ENCODE assay signal across 30 mouse cellular contexts in genomic region chr11:58382471-58382870, GRCm38 (mm10). TPM values are rescaled to one million over a fixed set of nuclear protein-coding genes. Genes with fewer than 3 reads are reported as not detected.
DNase-seq lines count a peak whose midpoint lies in the region; ATAC-seq and TF ChIP-seq lines count a peak whose summit lies in the region.
"Had no signal": no experiment of that assay in that cellular context is flagged by ENCODE, and none has a peak within 500 bp of the region (broad histone marks: within the 10 kb centered on the region; RNA-seq: fewer than 3 reads in every experiment).

No protein-coding gene starts in this region.

- H3K9ac ChIP-seq in stomach, embryonic 16.5 days (ENCODE audit: low read length) = no peak overlapping the region
- no peak overlapping the region for H3K9ac ChIP-seq in stomach, postnatal 0 days (ENCODE audit: low read length)
- H3K9ac ChIP-seq in intestine, postnatal 0 days (ENCODE audit: low read depth, low read length) = no peak overlapping the region
- H3K9ac ChIP-seq: heart, embryonic 12.5 days; limb, embryonic 13.5 days; liver, embryonic 12.5 days; stomach, embryonic 15.5 days had no signal

- 84% methylated on average over 6 of the region's 6 CpGs for WGBS in stomach, embryonic 16.5 days
- 87% methylated on average over 6 of the region's 6 CpGs for WGBS in stomach, postnatal 0 days
- 68% methylated on average over 6 of the region's 6 CpGs for WGBS in intestine, postnatal 0 days

- no peak overlapping the region for H3K27ac ChIP-seq in stomach, embryonic 16.5 days (ENCODE audit: low read length)
- H3K27ac ChIP-seq in stomach, postnatal 0 days (replicated peaks) = no peak overlapping the region
- no peak overlapping the region for H3K27ac ChIP-seq in intestine, postnatal 0 days (ENCODE audit: low read depth, low read length)
- H3K27ac ChIP-seq: embryonic facial prominence, embryonic 10.5 days; hindbrain, postnatal 0 days; limb, embryonic 13.5 days; liver, embryonic 12.5 days; midbrain, embryonic 10.5 days; stomach, embryonic 15.5 days had no signal

- no peak overlapping the region for H3K4me3 ChIP-seq in stomach, embryonic 16.5 days (replicated peaks; ENCODE audit: low read length)
- no peak overlapping the region for H3K4me3 ChIP-seq in stomach, postnatal 0 days (ENCODE audit: low read depth, low read length)
- H3K4me3 ChIP-seq in intestine, postnatal 0 days (ENCODE audit: low read depth, low read length) = peak overlapping the region; percentile 25
- H3K4me3 ChIP-seq: embryonic facial prominence, embryonic 10.5 days; heart, embryonic 12.5 days; limb, embryonic 13.5 days; liver, embryonic 12.5 days; midbrain, embryonic 10.5 days; stomach, embryonic 15.5 days had no signal

- H3K36me3 ChIP-seq in stomach, embryonic 16.5 days (ENCODE audit: control insufficient read depth, insufficient read depth, low read length) = no peaks in the 10 kb centered on the region
- H3K36me3 ChIP-seq in stomach, postnatal 0 days (ENCODE audit: control insufficient read depth, insufficient read depth, low read length) = no peaks in the 10 kb centered on the region
- peaks cover 30% of the 10 kb centered on the region for H3K36me3 ChIP-seq in intestine, postnatal 0 days (ENCODE audit: control insufficient read depth, insufficient read depth)
- H3K36me3 ChIP-seq: embryonic facial prominence, embryonic 10.5 days; G1E; heart, embryonic 12.5 days; limb, embryonic 13.5 days; liver, embryonic 12.5 days; midbrain, embryonic 10.5 days; stomach, embryonic 15.5 days had no signal

- 0 out of 2 replicates have a peak overlapping the region, but pooled peaks have one; percentile 13 for H3K4me2 ChIP-seq in stomach, embryonic 16.5 days (ENCODE audit: low read depth, low read length)
- no peak overlapping the region for H3K4me2 ChIP-seq in stomach, postnatal 0 days (replicated peaks; ENCODE audit: low read depth)
- peak overlapping the region; percentile 60 for H3K4me2 ChIP-seq in intestine, postnatal 0 days (replicated peaks; ENCODE audit: low read depth)
- H3K4me2 ChIP-seq: heart, embryonic 12.5 days; limb, embryonic 13.5 days; liver, embryonic 12.5 days; stomach, embryonic 15.5 days had no signal

- ATAC-seq in stomach, embryonic 16.5 days (ENCODE audit: insufficient read depth, low FRiP score) = no peak
- ATAC-seq in stomach, postnatal 0 days (ENCODE audit: low FRiP score, low TSS enrichment) = no peak
- ATAC-seq in intestine, postnatal 0 days = no peak
- no peak for ATAC-seq in monocyte, adult 5-6 weeks (replicated peaks; ENCODE audit: insufficient number of reproducible peaks, low FRiP score, low TSS enrichment, poor library complexity, severe bottlenecking)
- ATAC-seq: hindbrain, postnatal 0 days; liver, embryonic 12.5 days; midbrain, embryonic 16.5 days; Patski had no signal

- no peak for DNase-seq in stomach, postnatal 0 days (ENCODE audit: low spot score)
- DNase-seq in layer of hippocampus, adult 9-11 months = peak; percentile 49
- no peak for DNase-seq in left cerebral cortex, adult 9 months (ENCODE audit: low spot score in 2 of 2)
- no peak for DNase-seq in cerebellum, postnatal 4 days (ENCODE audit: low spot score in 2 of 2)
- DNase-seq: adrenal gland, postnatal 10 days; B cell, adult 2 months; cerebellum, adult 9-11 months; gastrocnemius, postnatal 14 days; heart, postnatal 10 days; kidney, postnatal 14 days; lung, adult 18-20 months; lung, postnatal 10 days had no signal

- H3K9me3 ChIP-seq in stomach, embryonic 16.5 days (replicated peaks; ENCODE audit: control insufficient read depth, low read length) = no peaks in the 10 kb centered on the region
- H3K9me3 ChIP-seq in stomach, postnatal 0 days (ENCODE audit: control insufficient read depth, low read length) = no peaks in the 10 kb centered on the region
- H3K9me3 ChIP-seq in intestine, postnatal 0 days (ENCODE audit: control insufficient read depth) = no peaks in the 10 kb centered on the region
- H3K9me3 ChIP-seq: embryonic facial prominence, embryonic 10.5 days; G1E; heart, embryonic 12.5 days; limb, embryonic 13.5 days; liver, embryonic 12.5 days; midbrain, embryonic 10.5 days; stomach, embryonic 15.5 days had no signal

- no peaks in the 10 kb centered on the region for H3K27me3 ChIP-seq in stomach, embryonic 16.5 days (ENCODE audit: control insufficient read depth, insufficient read depth, low read length)
- H3K27me3 ChIP-seq in stomach, postnatal 0 days (ENCODE audit: control insufficient read depth, insufficient read depth, low read length) = no peaks in the 10 kb centered on the region
- H3K27me3 ChIP-seq in intestine, postnatal 0 days (replicated peaks; ENCODE audit: control insufficient read depth, insufficient read depth, low read length) = no peaks in the 10 kb centered on the region
- H3K27me3 ChIP-seq: limb, embryonic 13.5 days; Patski; stomach, embryonic 15.5 days had no signal

- TF ChIP-seq CTCF in stomach, postnatal 0 days (IDR thresholded peaks at IDR 0.05; ENCODE audit: low read depth) = no peak
- no peak for TF ChIP-seq CTCF in intestine, postnatal 0 days (IDR thresholded peaks at IDR 0.05; ENCODE audit: low read depth)

- TF ChIP-seq EP300 in stomach, postnatal 0 days (optimal IDR thresholded peaks at IDR 0.05) = no peak

- H3K4me1 ChIP-seq in stomach, embryonic 16.5 days (ENCODE audit: control insufficient read depth, insufficient read depth, low read length) = no peaks in the 10 kb centered on the region
- H3K4me1 ChIP-seq in stomach, postnatal 0 days (replicated peaks; ENCODE audit: control insufficient read depth, insufficient read depth) = no peaks in the 10 kb centered on the region
- 0 out of 2 replicates have a peak, but pooled peaks cover 4% of the 10 kb centered on the region for H3K4me1 ChIP-seq in intestine, postnatal 0 days (replicated peaks; ENCODE audit: control insufficient read depth, insufficient read depth, low read length)
- H3K4me1 ChIP-seq: embryonic facial prominence, embryonic 10.5 days; heart, embryonic 12.5 days; limb, embryonic 13.5 days; midbrain, embryonic 10.5 days; stomach, embryonic 15.5 days had no signal

RNA-seq across cellular contexts. Expression of gene Lypd8, which starts 3.6 kb away (rescaled TPM):
- 213 and 226 TPM in 2 replicates for polyA plus RNA-seq in stomach, embryonic 16.5 days (2015; fragmentation: Nextera tagmentation; extraction: Ambion mirVana)
- polyA plus RNA-seq in stomach, postnatal 0 days (2015; fragmentation: Nextera tagmentation; extraction: Ambion mirVana) = 1,014 and 1,152 TPM in 2 replicates
- 1,454 and 1,717 TPM in 2 replicates for polyA plus RNA-seq in intestine, postnatal 0 days (2015; fragmentation: Nextera tagmentation; extraction: Ambion mirVana)
- not detected in 3 replicates for total RNA-seq in monocyte, adult 5-6 weeks (2017)
- total RNA-seq: adrenal gland, postnatal 10 days; CH12.LX; gastrocnemius, postnatal 14 days; hindbrain, postnatal 0 days; left cerebral cortex, postnatal 25 days had no signal
- polyA plus RNA-seq: embryonic facial prominence, embryonic 10.5 days; heart, embryonic 12.5 days; hindbrain, embryonic 11.5 days; hindbrain, postnatal 0 days; limb, embryonic 13.5 days; midbrain, embryonic 10.5 days; midbrain, embryonic 16.5 days; neural tube, embryonic 14.5 days; Patski had no signal

RNA-seq across cellular contexts. Expression of gene 1810065E05Rik, which starts 38.4 kb away (rescaled TPM):
- not detected in 2 replicates for polyA plus RNA-seq in stomach, embryonic 16.5 days (2015; fragmentation: Nextera tagmentation; extraction: Ambion mirVana)
- 1.6 and 3.3 TPM in 2 replicates for polyA plus RNA-seq in stomach, postnatal 0 days (2015; fragmentation: Nextera tagmentation; extraction: Ambion mirVana)
- 0.77 and 4.8 TPM in 2 replicates for polyA plus RNA-seq in intestine, postnatal 0 days (2015; fragmentation: Nextera tagmentation; extraction: Ambion mirVana)
- not detected in 3 replicates for total RNA-seq in monocyte, adult 5-6 weeks (2017)
- total RNA-seq: adrenal gland, postnatal 10 days; CH12.LX; G1E; gastrocnemius, postnatal 14 days; heart, postnatal 10 days; hindbrain, postnatal 0 days; left cerebral cortex, postnatal 25 days had no signal
- polyA plus RNA-seq: cortical plate, adult 2 months; embryonic facial prominence, embryonic 10.5 days; G1E; heart, embryonic 12.5 days; hindbrain, embryonic 11.5 days; hindbrain, postnatal 0 days; limb, embryonic 13.5 days; liver, embryonic 12.5 days; midbrain, embryonic 10.5 days; midbrain, embryonic 16.5 days; neural tube, embryonic 14.5 days had no signal

RNA-seq across cellular contexts. Expression of gene Gm12253, which starts 49.9 kb away (rescaled TPM):
- not detected in 2 replicates for polyA plus RNA-seq in stomach, embryonic 16.5 days (2015; fragmentation: Nextera tagmentation; extraction: Ambion mirVana)
- polyA plus RNA-seq in stomach, postnatal 0 days (2015; fragmentation: Nextera tagmentation; extraction: Ambion mirVana) = not detected in 2 replicates
- not detected in 2 replicates for polyA plus RNA-seq in intestine, postnatal 0 days (2015; fragmentation: Nextera tagmentation; extraction: Ambion mirVana)
- total RNA-seq in monocyte, adult 5-6 weeks (2017) = not detected in 3 replicates
- total RNA-seq: adrenal gland, postnatal 10 days; CH12.LX; G1E; gastrocnemius, postnatal 14 days; heart, postnatal 10 days; hindbrain, postnatal 0 days; left cerebral cortex, postnatal 25 days had no signal
- polyA plus RNA-seq: cortical plate, adult 2 months; embryonic facial prominence, embryonic 10.5 days; G1E; heart, embryonic 12.5 days; hindbrain, embryonic 11.5 days; hindbrain, postnatal 0 days; limb, embryonic 13.5 days; liver, embryonic 12.5 days; midbrain, embryonic 10.5 days; midbrain, embryonic 16.5 days; neural tube, embryonic 14.5 days; stomach, embryonic 15.5 days had no signal

RNA-seq across cellular contexts. Expression of gene Sh3bp5l, which starts 51.9 kb away (rescaled TPM):
- 29.8 and 37.1 TPM in 2 replicates for polyA plus RNA-seq in stomach, embryonic 16.5 days (2015; fragmentation: Nextera tagmentation; extraction: Ambion mirVana)
- 33.6 and 34.1 TPM in 2 replicates for polyA plus RNA-seq in stomach, postnatal 0 days (2015; fragmentation: Nextera tagmentation; extraction: Ambion mirVana)
- polyA plus RNA-seq in intestine, postnatal 0 days (2015; fragmentation: Nextera tagmentation; extraction: Ambion mirVana) = 13.2 and 14.7 TPM in 2 replicates
- 21.3 to 28.1 TPM (median 21.4 TPM) in 3 replicates for total RNA-seq in monocyte, adult 5-6 weeks (2017)

RNA-seq across cellular contexts. Expression of gene Zfp672, which starts 52.3 kb away (rescaled TPM):
- 44.8 and 52.1 TPM in 2 replicates for polyA plus RNA-seq in stomach, embryonic 16.5 days (2015; fragmentation: Nextera tagmentation; extraction: Ambion mirVana)
- 76.0 and 78.4 TPM in 2 replicates for polyA plus RNA-seq in stomach, postnatal 0 days (2015; fragmentation: Nextera tagmentation; extraction: Ambion mirVana)
- 32.0 and 33.8 TPM in 2 replicates for polyA plus RNA-seq in intestine, postnatal 0 days (2015; fragmentation: Nextera tagmentation; extraction: Ambion mirVana)
- total RNA-seq in monocyte, adult 5-6 weeks (2017) = 33.9 to 39.8 TPM (median 36.0 TPM) in 3 replicates
